8 mouse cellular contexts compared by ENCODE assay signal in genomic region chr10:94991564-94992097, GRCm38 (mm10). TPM values are rescaled to one million over a fixed set of nuclear protein-coding genes. Genes with fewer than 3 reads are reported as not detected.
A peak's percentile ranks its signal among the peaks of the same experiment; 100 is the strongest.
DNase-seq lines count a peak whose midpoint lies in the region; ATAC-seq and TF ChIP-seq lines count a peak whose summit lies in the region.

No protein-coding gene starts in this region.

- H3K4me2 ChIP-seq in heart, embryonic 15.5 days: peak overlapping the region; percentile 66
- peak overlapping the region; percentile 40 for H3K4me2 ChIP-seq in liver, embryonic 13.5 days
- H3K4me2 ChIP-seq in neural tube, embryonic 12.5 days (replicated peaks): peak overlapping the region; percentile 52
- H3K4me2 ChIP-seq in stomach, postnatal 0 days (replicated peaks; ENCODE audit: low read depth): peak overlapping the region; percentile 31

- H3K4me3 ChIP-seq in forebrain, embryonic 10.5 days: peak overlapping the region; percentile 42
- peak overlapping the region; percentile 32 for H3K4me3 ChIP-seq in heart, embryonic 15.5 days
- H3K4me3 ChIP-seq in liver, embryonic 13.5 days (replicated peaks): no peak overlapping the region
- H3K4me3 ChIP-seq in neural tube, embryonic 12.5 days: no peak overlapping the region
- peak overlapping the region; percentile 10; the same call in 1 of the 2 replicates for H3K4me3 ChIP-seq in stomach, postnatal 0 days (ENCODE audit: low read depth, low read length)

- TF ChIP-seq EP300 in stomach, postnatal 0 days (optimal IDR thresholded peaks at IDR 0.05): no peak

- peak; percentile 77 to 78 for DNase-seq in B cell, adult 2 months
- peak; percentile 88 for DNase-seq in brain, adult 2 months (ENCODE audit: low read depth, low spot score)
- peak; percentile 69 for DNase-seq in forebrain, embryonic 10.5 days (ENCODE audit: extremely low spot score, low spot score)
- DNase-seq in kidney, postnatal 14 days: peak; percentile 70
- peak; percentile 15 for DNase-seq in liver, embryonic 13.5 days
- DNase-seq in stomach, postnatal 0 days (ENCODE audit: low spot score): peak; percentile 62

- no peak overlapping the region for H3K9ac ChIP-seq in heart, embryonic 15.5 days
- no peak overlapping the region for H3K9ac ChIP-seq in liver, embryonic 13.5 days
- H3K9ac ChIP-seq in neural tube, embryonic 12.5 days: no peak overlapping the region
- no peak overlapping the region for H3K9ac ChIP-seq in stomach, postnatal 0 days (ENCODE audit: low read length)

- peaks cover 22% of the 10 kb centered on the region for H3K27me3 ChIP-seq in forebrain, embryonic 10.5 days (ENCODE audit: poor library complexity, severe bottlenecking)
- no peaks in the 10 kb centered on the region for H3K27me3 ChIP-seq in heart, embryonic 15.5 days
- H3K27me3 ChIP-seq in liver, embryonic 13.5 days: peaks cover 3% of the 10 kb centered on the region; the same call in 1 of the 2 replicates
- no peaks in the 10 kb centered on the region for H3K27me3 ChIP-seq in neural tube, embryonic 12.5 days (replicated peaks)
- no peaks in the 10 kb centered on the region for H3K27me3 ChIP-seq in stomach, postnatal 0 days (ENCODE audit: control insufficient read depth, insufficient read depth, low read length)

- no peaks in the 10 kb centered on the region for H3K9me3 ChIP-seq in forebrain, embryonic 10.5 days
- no peaks in the 10 kb centered on the region for H3K9me3 ChIP-seq in heart, embryonic 15.5 days (replicated peaks)
- no peaks in the 10 kb centered on the region for H3K9me3 ChIP-seq in liver, embryonic 13.5 days (replicated peaks)
- H3K9me3 ChIP-seq in neural tube, embryonic 12.5 days: no peaks in the 10 kb centered on the region
- no peaks in the 10 kb centered on the region for H3K9me3 ChIP-seq in stomach, postnatal 0 days (ENCODE audit: control insufficient read depth, low read length)

- 21% methylated on average over 17 of the region's 17 CpGs for WGBS in forebrain, embryonic 10.5 days
- WGBS in heart, embryonic 15.5 days: 14% methylated on average over 17 of the region's 17 CpGs
- 19% methylated on average over 17 of the region's 17 CpGs for WGBS in liver, embryonic 13.5 days (ENCODE audit: insufficient replicate concordance)
- 14% methylated on average over 17 of the region's 17 CpGs for WGBS in neural tube, embryonic 12.5 days
- 14% methylated on average over 17 of the region's 17 CpGs for WGBS in stomach, postnatal 0 days

- no peaks in the 10 kb centered on the region for H3K36me3 ChIP-seq in forebrain, embryonic 10.5 days (replicated peaks)
- H3K36me3 ChIP-seq in heart, embryonic 15.5 days: no peaks in the 10 kb centered on the region
- no peaks in the 10 kb centered on the region for H3K36me3 ChIP-seq in liver, embryonic 13.5 days
- no peaks in the 10 kb centered on the region for H3K36me3 ChIP-seq in neural tube, embryonic 12.5 days
- H3K36me3 ChIP-seq in stomach, postnatal 0 days (ENCODE audit: control insufficient read depth, insufficient read depth, low read length): no peaks in the 10 kb centered on the region

- H3K4me1 ChIP-seq in forebrain, embryonic 10.5 days: peaks cover 27% of the 10 kb centered on the region
- peaks cover 26% of the 10 kb centered on the region for H3K4me1 ChIP-seq in heart, embryonic 15.5 days (replicated peaks)
- H3K4me1 ChIP-seq in liver, embryonic 13.5 days (replicated peaks): 0 out of 2 replicates have a peak, but pooled peaks cover 6% of the 10 kb centered on the region
- 0 out of 2 replicates have a peak, but pooled peaks cover 3% of the 10 kb centered on the region for H3K4me1 ChIP-seq in neural tube, embryonic 12.5 days
- H3K4me1 ChIP-seq in stomach, postnatal 0 days (replicated peaks; ENCODE audit: control insufficient read depth, insufficient read depth): no peaks in the 10 kb centered on the region

- ATAC-seq in heart, embryonic 15.5 days (replicated peaks; ENCODE audit: insufficient number of reproducible peaks, insufficient read depth, low FRiP score, low read depth): no peak
- no peak for ATAC-seq in liver, embryonic 13.5 days (ENCODE audit: low read depth)
- peak; percentile 59 for ATAC-seq in neural tube, embryonic 12.5 days (ENCODE audit: low FRiP score, low read depth)
- peak; percentile 34; the same call in 1 of the 2 replicates for ATAC-seq in stomach, postnatal 0 days (ENCODE audit: low FRiP score, low TSS enrichment)

- peak; percentile 84 for TF ChIP-seq CTCF in stomach, postnatal 0 days (IDR thresholded peaks at IDR 0.05; ENCODE audit: low read depth)

- H3K27ac ChIP-seq in forebrain, embryonic 10.5 days: peak overlapping the region; percentile 62
- H3K27ac ChIP-seq in heart, embryonic 15.5 days: peak overlapping the region; percentile 86
- H3K27ac ChIP-seq in liver, embryonic 13.5 days: no peak overlapping the region
- no peak overlapping the region for H3K27ac ChIP-seq in neural tube, embryonic 12.5 days
- peak overlapping the region; percentile 80 for H3K27ac ChIP-seq in stomach, postnatal 0 days (replicated peaks)

RNA-seq across cellular contexts. Expression of gene Plxnc1, which starts 47.0 kb away (rescaled TPM):
- 1.8 and 2.1 TPM in 2 replicates for polyA plus RNA-seq in forebrain, embryonic 10.5 days (2016; fragmentation: Nextera tagmentation; extraction: Ambion mirVana)
- 2.9 and 3.5 TPM in 2 replicates for polyA plus RNA-seq in heart, embryonic 15.5 days (2015; fragmentation: Nextera tagmentation; extraction: Ambion mirVana)
- polyA plus RNA-seq in liver, embryonic 13.5 days (2015; fragmentation: Nextera tagmentation; extraction: Ambion mirVana): 1.8 and 2.0 TPM in 2 replicates
- polyA plus RNA-seq in neural tube, embryonic 12.5 days (2016; fragmentation: Nextera tagmentation; extraction: Ambion mirVana): 5.7 and 6.0 TPM in 2 replicates
- polyA plus RNA-seq in stomach, postnatal 0 days (2015; fragmentation: Nextera tagmentation; extraction: Ambion mirVana): 0.67 and 1.0 TPM in 2 replicates

Comparison
In these comparisons a context has a peak if more than half of its experiments do, and no peak if none do; other contexts are left out.
1. DNase-seq: peak in every context shown above with its lines; median percentile 88 in brain, adult 2 months; 78 in B cell, adult 2 months; 70 in kidney, postnatal 14 days; 69 in forebrain, embryonic 10.5 days; 62 in stomach, postnatal 0 days; 15 in liver, embryonic 13.5 days.
2. H3K27ac ChIP-seq: peak in forebrain, embryonic 10.5 days (single experiment), heart, embryonic 15.5 days (single experiment) and stomach, postnatal 0 days (single experiment); none in liver, embryonic 13.5 days (single experiment) and neural tube, embryonic 12.5 days (single experiment).
3. H3K4me3 ChIP-seq: peak in forebrain, embryonic 10.5 days (single experiment), heart, embryonic 15.5 days (single experiment) and stomach, postnatal 0 days (single experiment); none in liver, embryonic 13.5 days (single experiment) and neural tube, embryonic 12.5 days (single experiment).
4. ATAC-seq: peak in neural tube, embryonic 12.5 days (single experiment) and stomach, postnatal 0 days (single experiment); none in heart, embryonic 15.5 days (single experiment) and liver, embryonic 13.5 days (single experiment).
5. Peak in every context shown above with its lines, with median percentiles within 50 percentile points of each other: H3K4me2 ChIP-seq.